13 mouse cellular contexts compared by ENCODE assay signal in the genomic region with DNA sequence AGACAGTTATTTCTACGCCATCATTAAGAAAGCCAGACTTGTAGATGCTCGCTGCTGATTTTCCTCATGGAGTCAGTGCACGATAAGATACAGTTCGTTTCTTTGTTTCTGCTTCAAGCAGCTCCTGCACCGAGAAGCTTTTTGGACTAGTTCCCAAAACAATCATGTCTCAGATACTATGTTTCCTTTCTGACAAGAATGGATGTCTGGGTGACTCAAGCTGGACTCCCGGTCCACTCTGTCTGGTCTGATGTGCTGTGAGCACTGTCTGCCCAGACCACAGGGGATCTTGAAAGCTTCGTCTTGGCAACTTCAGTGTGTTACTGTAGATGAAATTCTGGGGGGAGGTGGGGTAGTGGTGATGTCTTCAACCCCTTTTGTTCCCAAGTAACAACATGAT.
A peak's percentile ranks its signal among the peaks of the same experiment; 100 is the strongest.
DNase-seq lines count a peak whose midpoint lies in the region.
"Had no signal": no experiment of that assay in that cellular context is flagged by ENCODE, and none has a peak within 500 bp of the region (broad histone marks: within the 10 kb centered on the region; RNA-seq: fewer than 3 reads in every experiment).

No protein-coding gene starts in this region.

- intact Hi-C loops in left cerebral cortex, postnatal 4 days (cut with DNase I), result no loop called here

- DNase-seq in cerebellum, postnatal 10 days, result peak; percentile 16 to 47
- DNase-seq in cerebellum, adult 11-12 months, result no peak
- DNase-seq in left cerebral cortex, postnatal 4 days, result peak; percentile 17
- no peak for DNase-seq in left cerebral cortex, adult 8-10 months (ENCODE audit: low spot score in 2 of 2)
- DNase-seq in MN1 (ENCODE audit: low spot score), result peak; percentile 39
- DNase-seq in adrenal gland, postnatal 36 days, result peak; percentile 10 to 34
- no peak for DNase-seq in kidney, adult 9 months
- DNase-seq in c-Kit-positive CD71-positive TER-119-positive erythroid progenitor cells, embryonic 14.5 days (ENCODE audit: low spot score), result no peak
- DNase-seq: cerebellum, adult 11 months; gastrocnemius, postnatal 14 days; kidney, postnatal 14 days; right cerebral cortex, postnatal 14 days; thymus, postnatal 14 days had no signal

Comparison
In these comparisons a context has a peak if more than half of its experiments do, and no peak if none do; other contexts are left out.
1. DNase-seq: peak in cerebellum, postnatal 10 days (2 of 2), left cerebral cortex, postnatal 4 days (single experiment), MN1 (single experiment) and adrenal gland, postnatal 36 days (2 of 2); none in cerebellum, adult 11-12 months (single experiment), left cerebral cortex, adult 8-10 months (0 of 2), kidney, adult 9 months (single experiment) and c-Kit-positive CD71-positive TER-119-positive erythroid progenitor cells, embryonic 14.5 days (single experiment).